ENCODE assay signal across 15 mouse cellular contexts in the genomic region with DNA sequence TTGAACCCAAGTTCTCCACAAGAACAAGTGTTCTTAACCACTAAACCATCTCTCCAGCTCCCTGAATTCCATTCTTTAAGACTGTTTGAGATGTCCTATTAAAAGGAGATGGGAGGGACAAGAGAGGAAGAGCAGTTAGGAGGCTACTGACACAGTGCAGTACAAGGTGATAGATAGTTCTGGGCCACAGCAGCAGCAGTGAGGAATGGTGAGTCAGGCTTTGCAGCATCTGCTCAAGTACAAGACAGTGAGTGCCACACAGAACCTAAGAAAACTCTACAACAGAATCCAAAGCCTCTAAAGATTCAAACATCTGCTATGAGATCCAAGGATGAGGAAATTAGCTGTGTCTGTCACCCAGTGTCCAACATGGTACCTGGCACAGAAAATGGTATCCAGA.
"Had no signal": no experiment of that assay in that cellular context is flagged by ENCODE, and none has a peak within 500 bp of the region (broad histone marks: within the 10 kb centered on the region; RNA-seq: fewer than 3 reads in every experiment).

No protein-coding gene starts in this region.

- H3K9me3 ChIP-seq: lung, embryonic 15.5 days; midbrain, embryonic 15.5 days; neural tube, embryonic 12.5 days had no signal

- H3K4me3 ChIP-seq: lung, embryonic 15.5 days; midbrain, embryonic 13.5 days; midbrain, embryonic 15.5 days; neural tube, embryonic 12.5 days; stomach, embryonic 15.5 days had no signal

- H3K27ac ChIP-seq: lung, embryonic 15.5 days; midbrain, embryonic 13.5 days; midbrain, embryonic 15.5 days; neural tube, embryonic 12.5 days; stomach, embryonic 15.5 days; stomach, postnatal 0 days had no signal

- DNase-seq: liver, postnatal 0 days; lung, adult 2 months; lung, postnatal 14 days; lung, postnatal 36 days; right cerebral cortex, postnatal 14 days; thymus, adult 2 months; thymus, postnatal 25 days; thymus, postnatal 4 days had no signal

- H3K4me1 ChIP-seq: midbrain, embryonic 15.5 days; neural tube, embryonic 12.5 days; stomach, embryonic 15.5 days had no signal

- H3K36me3 ChIP-seq: lung, embryonic 15.5 days; midbrain, embryonic 13.5 days; midbrain, embryonic 15.5 days; neural tube, embryonic 12.5 days; stomach, embryonic 15.5 days had no signal

- H3K27me3 ChIP-seq: lung, embryonic 15.5 days; midbrain, embryonic 13.5 days; midbrain, embryonic 15.5 days; neural tube, embryonic 12.5 days; stomach, embryonic 15.5 days had no signal

- ATAC-seq: liver, postnatal 0 days; lung, postnatal 0 days; midbrain, embryonic 13.5 days; midbrain, embryonic 15.5 days had no signal
